Mouse (Mus musculus): ENCODE measurements around the gene Cyb5d1.

Cyb5d1 gene

GRCm38 (mm10) chr11:69395235-69395633, at the start of gene Cyb5d1, which contains the start of gene Naa38:
Cyb5d1 (minus strand) TSS chr11:69395631.
Naa38 (plus strand) TSS chr11:69395487.
- peak; percentile 91 for DNase-seq (ENCODE audit: low spot score)

GRCm38 (mm10) chr11:69443328-69443727, 47.9 kb upstream of the Cyb5d1 start:
- DNase-seq (ENCODE audit: low spot score), result no peak

GRCm38 (mm10) chr11:69437291-69437690, 41.9 kb upstream of the Cyb5d1 start:
- DNase-seq (ENCODE audit: low spot score), result no peak

- DNase-seq (ENCODE audit: low spot score), result no peak
Measured at GRCm38 (mm10) chr11:69433189-69433588, 37.8 kb upstream of the Cyb5d1 start.

GRCm38 (mm10) chr11:69432640-69432982, 37.2 kb upstream of the Cyb5d1 start:
- DNase-seq (ENCODE audit: low spot score), result no peak

- DNase-seq (ENCODE audit: low spot score), result peak; percentile 77
Measured at GRCm38 (mm10) chr11:69431829-69432639, 36.6 kb upstream of the Cyb5d1 start.

- DNase-seq (ENCODE audit: low spot score), result no peak
Measured at GRCm38 (mm10) chr11:69430631-69431030, 35.2 kb upstream of the Cyb5d1 start.

GRCm38 (mm10) chr11:69429313-69429712, 33.9 kb upstream of the Cyb5d1 start:
- DNase-seq (ENCODE audit: low spot score), result no peak

GRCm38 (mm10) chr11:69428751-69429150, 33.3 kb upstream of the Cyb5d1 start:
- DNase-seq (ENCODE audit: low spot score), result no peak

- DNase-seq (ENCODE audit: low spot score), result no peak
Measured at GRCm38 (mm10) chr11:69426246-69426645, 30.8 kb upstream of the Cyb5d1 start.

- DNase-seq (ENCODE audit: low spot score), result no peak
Measured at GRCm38 (mm10) chr11:69423885-69424284, 28.5 kb upstream of the Cyb5d1 start.

GRCm38 (mm10) chr11:69422842-69423241, 27.4 kb upstream of the Cyb5d1 start:
- DNase-seq (ENCODE audit: low spot score), result no peak

- no peak for DNase-seq (ENCODE audit: low spot score)
Measured at GRCm38 (mm10) chr11:69421131-69421977, 25.9 kb upstream of the Cyb5d1 start.

GRCm38 (mm10) chr11:69420554-69421000, 25.1 kb upstream of the Cyb5d1 start:
- no peak for DNase-seq (ENCODE audit: low spot score)

GRCm38 (mm10) chr11:69419813-69420553, 24.6 kb upstream of the Cyb5d1 start:
- DNase-seq (ENCODE audit: low spot score), result no peak

GRCm38 (mm10) chr11:69419443-69419812, 24.0 kb upstream of the Cyb5d1 start:
- DNase-seq (ENCODE audit: low spot score), result no peak

- DNase-seq (ENCODE audit: low spot score), result peak; percentile 85
Measured at GRCm38 (mm10) chr11:69418481-69419442, 23.3 kb upstream of the Cyb5d1 start.

GRCm38 (mm10) chr11:69417449-69418384, 22.3 kb upstream of the Cyb5d1 start:
- DNase-seq (ENCODE audit: low spot score), result peak; percentile 65

- no peak for DNase-seq (ENCODE audit: low spot score)
Measured at GRCm38 (mm10) chr11:69416921-69417448, 21.6 kb upstream of the Cyb5d1 start.

- no peak for DNase-seq (ENCODE audit: low spot score)
Measured at GRCm38 (mm10) chr11:69416509-69416908, 21.1 kb upstream of the Cyb5d1 start.

Data from layer of hippocampus, adult 9-10 months (tissue).